Mouse (Mus musculus) right cerebral cortex, postnatal 10 days (tissue): ENCODE measurements around the gene Olfr1359.

Experiments
- DNase-seq, 2 experiments: peaks; one replicate each; pipeline ENCODE4 v3.0.0; 2021; ENCODE audit warnings: low spot score in 2 of 2

The Olfr1359 gene

DNA sequence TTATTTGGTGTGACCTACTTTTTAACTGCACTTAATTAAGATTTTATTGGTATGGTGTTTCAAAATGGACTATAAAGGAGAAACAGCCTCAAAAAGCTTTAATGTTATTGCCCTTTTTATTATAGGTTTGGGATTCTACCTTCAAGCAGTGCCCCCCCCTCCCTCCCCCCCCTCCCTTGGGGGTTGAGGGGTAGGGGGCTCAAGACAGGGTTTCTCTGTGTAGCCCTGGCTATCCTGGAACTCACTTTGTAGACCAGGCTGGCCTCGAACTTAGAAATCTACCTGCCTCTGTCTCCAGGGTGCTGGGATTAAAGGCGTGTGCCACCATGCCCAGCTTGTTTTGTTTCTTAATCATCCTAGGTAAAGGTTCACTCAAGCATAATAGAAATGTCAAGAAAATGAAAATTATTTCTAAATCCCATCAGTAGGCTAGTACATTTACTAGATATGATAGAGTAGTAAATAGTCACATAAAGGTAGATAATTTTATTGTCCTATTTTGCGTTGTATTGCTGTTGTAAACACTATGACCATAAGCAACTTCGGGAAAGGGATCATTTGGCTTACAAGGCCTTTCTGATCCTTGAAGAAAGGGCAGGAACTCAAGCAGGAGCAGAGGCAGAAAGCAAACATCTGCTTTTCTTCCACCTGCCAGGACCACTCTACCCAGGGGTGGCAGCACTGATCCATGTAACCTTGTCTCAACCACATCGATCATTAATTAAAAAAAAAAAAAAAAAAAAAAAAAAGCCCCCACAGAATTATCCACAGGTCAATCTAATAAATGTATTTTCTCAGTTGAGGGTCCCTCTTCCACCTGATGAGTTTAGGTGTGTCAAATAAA is 25.3 kb downstream of the Olfr1359 start:
- no peak for DNase-seq

DNA sequence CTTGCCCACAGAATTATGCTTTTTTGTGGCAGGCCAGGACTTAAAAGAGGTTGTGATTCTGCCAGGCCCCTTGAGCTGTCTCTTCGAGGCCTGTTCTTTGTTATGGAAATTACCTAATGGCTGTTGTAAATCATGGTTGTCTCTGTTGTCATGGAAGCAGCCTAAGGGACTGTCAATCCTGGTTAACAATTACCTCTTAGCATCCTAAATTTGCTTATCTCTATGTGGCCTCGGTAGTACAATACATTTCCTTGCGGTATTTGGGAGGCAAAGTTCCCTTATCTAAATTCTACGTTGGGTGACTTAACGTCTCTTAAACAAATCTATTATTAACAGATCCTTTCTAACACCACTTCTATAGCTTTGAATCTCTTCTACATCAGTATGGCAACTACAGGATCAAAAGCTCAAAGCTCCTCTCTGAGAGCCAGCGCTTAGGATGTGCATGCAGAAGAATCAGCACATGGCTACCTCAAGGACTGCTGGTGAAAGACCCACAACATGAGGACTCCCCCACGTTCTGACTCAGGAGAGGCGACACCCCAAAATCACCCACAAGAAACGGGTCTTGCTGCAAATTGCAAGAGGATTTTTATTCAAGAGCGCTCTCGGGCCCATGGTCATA is 30.1 kb downstream of the Olfr1359 start:
- DNase-seq = no peak

DNA sequence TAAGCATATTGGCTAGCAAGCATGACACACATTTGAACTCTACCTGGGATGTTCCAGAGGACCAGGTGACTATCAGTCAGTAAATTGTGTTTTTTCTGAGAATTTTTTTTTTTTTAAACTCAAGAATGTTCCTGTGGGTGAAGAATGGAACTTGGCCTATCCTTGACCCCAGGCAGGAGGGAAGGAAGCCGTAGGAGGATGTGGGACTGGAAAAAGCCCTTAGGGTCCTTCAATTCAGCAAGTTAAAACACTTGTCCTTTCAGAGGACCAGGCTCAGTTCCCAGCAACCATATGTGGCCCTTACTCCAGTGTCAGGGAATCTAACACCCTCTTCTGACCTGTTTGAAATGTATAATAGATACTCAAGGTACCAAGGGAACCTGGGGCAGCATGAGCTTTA is 31.6 kb downstream of the Olfr1359 start:
- no peak for DNase-seq

DNA sequence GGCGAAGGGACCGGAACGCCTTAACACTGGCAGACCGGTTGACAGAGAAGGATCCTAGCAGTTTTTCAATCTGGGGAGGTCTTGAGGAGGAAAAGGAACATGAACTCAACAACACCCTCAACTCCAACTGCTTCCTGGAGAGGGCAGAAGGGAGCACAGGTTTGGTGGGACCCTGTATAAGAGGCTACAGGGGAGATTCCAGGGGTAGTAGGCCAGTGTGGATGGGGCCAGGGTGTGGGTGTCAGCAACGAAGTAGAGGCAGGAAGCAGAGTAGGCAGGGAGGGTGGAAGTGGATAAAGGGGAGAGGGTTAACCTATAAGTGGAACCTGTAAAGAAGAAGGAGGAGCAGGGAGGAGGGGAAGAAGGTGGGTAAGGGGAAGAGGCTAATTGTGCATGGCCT is 35.6 kb downstream of the Olfr1359 start:
- no peak for DNase-seq

DNA sequence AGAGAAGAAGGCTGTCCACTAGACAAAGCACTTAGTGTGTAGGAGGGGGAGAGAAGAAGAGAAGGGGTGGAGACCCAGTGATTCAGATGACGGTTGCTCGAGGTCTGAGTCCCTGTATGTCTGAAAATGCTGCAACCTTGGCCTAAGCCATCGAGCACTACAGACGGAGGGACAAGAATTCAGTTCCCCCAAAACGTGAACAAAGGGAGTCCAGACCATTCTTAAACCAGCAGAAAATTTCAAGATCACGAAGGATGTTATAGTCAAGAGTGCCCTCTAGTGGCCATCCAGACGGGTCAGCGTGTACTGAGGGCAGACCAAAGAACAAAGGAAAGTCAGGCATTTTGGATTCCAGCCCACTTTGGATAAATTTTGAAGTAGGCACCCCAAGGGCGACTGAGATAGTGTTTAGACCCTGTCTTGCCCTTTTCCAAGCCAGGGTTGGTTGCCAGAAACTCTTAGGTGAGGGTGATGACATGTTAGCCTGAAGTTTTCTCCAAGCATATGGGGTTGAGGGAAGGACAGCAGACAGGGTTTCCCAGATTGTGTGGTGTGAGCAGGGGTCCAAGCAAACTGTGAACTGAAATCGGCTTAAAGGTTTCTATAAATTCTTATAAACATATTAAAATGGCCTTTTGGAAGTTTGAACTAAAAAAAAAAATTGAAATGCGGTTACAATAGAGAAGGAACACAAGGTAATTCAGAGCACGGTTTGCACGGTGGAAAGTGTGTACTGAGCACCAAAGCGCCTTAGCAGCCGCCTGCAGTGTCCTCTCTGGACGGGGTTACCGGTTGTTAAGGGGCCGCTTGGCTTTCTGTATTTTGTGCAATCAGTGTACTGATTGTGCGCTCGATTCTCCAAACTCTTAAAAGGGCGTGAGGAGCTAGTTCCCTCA is 36.3 kb downstream of the Olfr1359 start:
- peak; percentile 78 to 79 for DNase-seq

DNA sequence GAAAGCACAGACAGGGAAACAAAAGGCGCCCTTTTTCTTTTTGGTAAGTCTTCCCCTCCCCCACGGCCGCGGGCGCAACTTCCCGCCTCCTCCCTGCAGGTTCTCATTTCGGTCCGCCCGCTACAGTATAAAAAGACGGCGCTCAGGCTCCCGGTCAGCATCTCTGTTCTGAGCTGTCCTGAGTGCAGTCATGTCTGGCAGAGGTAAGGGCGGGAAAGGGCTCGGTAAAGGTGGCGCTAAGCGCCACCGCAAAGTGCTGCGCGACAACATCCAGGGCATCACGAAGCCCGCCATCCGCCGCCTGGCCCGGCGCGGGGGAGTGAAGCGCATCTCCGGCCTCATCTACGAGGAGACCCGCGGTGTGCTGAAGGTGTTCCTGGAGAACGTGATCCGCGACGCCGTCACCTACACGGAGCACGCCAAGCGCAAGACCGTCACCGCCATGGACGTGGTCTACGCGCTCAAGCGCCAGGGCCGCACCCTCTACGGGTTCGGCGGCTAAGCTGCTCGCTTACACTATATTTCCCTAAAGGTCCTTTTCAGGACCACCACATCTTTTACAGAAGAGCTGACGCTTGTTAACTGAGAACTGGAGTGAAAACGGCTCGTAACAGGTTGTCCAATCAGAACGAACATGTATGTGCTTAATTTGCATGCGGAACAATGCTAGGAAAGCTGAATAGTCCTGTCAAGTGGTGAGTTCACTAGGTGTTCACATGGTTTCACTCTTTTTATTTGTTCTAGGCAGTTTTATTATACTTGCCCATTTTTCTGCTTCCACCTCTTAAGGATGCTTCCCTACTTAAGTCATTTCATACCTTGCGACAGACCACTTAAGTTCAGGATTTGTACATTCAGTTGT is 37.2 kb downstream of the Olfr1359 start, which contains the start of gene Hist1h4j:
Hist1h4j (plus strand) TSS at position 159 of the 862 bp plus-strand sequence.
- DNase-seq = peak; percentile 86 to 87

DNA sequence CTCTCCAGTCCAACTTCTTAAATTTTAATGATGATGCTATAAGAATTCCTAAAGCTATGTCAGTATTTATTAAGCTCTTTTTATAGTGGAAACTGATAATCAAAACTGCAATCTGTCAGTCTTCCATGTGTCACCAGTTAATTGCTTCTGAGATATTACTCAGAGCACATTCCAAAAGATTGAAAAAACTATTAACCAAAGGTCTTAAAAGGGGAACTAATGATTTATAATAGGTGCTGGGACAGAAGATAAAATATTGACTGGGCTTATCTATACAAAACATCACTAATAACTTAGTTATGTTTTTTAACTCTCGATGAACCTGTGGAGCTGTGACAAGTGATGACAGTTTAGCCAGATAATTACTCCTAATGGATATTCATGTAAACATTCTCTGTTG is 47.1 kb downstream of the Olfr1359 start:
- no peak for DNase-seq

DNA sequence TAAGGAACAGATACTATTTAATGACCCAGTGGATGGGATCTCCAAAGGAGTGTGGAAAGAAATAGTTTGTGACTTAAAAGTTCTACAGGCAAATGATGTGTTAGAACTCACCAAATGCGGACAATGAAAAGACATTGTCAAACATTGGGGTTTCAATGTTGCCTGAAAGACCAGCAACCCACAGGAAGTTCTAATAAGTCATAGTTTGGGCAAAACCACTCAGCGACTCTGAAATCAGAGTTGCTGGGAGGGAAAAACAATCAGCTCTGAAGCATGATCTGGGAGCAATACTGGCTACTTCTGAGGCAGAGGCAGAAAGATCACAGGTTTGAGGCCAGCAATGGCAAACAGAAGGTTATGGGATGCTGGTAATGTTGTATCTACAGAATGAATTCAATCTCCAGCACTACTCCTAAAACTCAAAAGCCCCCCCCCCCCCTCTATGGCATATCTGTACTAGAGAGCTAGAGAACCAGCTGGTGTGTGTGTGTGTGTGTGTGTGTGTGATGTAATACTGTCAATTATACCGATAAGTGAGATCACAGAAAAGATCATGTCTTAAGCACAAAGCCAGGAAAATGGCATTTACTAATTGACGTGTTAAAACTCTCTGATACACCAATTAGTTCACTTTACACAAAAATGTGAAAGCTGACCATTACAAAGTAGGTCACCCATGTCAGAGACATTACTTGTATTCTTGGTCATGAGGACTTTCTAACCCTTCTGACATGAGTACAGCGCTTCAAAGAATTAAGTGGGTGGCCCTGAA is 51.7 kb downstream of the Olfr1359 start:
- no peak for DNase-seq

DNA sequence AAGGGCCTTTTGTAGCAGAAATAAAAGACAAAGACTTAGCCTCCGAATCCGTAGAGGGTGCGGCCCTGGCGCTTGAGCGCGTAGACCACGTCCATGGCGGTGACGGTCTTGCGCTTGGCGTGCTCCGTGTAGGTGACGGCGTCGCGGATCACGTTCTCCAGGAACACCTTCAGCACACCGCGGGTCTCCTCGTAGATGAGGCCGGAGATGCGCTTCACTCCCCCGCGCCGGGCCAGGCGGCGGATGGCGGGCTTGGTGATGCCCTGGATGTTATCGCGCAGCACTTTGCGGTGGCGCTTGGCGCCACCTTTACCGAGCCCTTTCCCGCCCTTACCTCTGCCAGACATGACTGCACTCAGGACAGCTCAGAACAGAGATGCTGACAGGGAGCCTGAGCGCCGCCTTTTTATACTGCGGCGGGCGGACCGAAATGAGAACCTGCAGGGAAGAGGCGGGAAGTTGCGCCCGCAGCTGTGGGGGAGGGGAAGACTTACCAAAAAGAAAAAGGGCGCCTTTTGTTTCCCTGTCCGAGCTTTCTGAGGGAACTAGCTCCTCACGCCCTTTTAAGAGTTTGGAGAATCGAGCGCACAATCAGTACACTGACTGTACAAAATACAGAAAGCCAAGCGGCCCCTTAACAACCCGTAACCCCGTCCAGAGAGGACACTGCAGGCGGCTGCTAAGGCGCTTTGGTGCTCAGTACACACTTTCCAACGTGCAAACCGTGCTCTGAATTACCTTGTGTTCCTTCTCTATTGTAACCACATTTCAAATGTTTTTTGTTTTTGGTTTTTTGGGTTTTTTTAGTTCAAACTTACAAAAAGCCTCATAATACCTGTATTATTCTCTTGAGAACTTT is 52.5 kb downstream of the Olfr1359 start, which contains the start of gene Hist1h4k:
Hist1h4k (minus strand) TSS at position 347 of the 859 bp plus-strand sequence.
- peak; percentile 96 for DNase-seq

DNA sequence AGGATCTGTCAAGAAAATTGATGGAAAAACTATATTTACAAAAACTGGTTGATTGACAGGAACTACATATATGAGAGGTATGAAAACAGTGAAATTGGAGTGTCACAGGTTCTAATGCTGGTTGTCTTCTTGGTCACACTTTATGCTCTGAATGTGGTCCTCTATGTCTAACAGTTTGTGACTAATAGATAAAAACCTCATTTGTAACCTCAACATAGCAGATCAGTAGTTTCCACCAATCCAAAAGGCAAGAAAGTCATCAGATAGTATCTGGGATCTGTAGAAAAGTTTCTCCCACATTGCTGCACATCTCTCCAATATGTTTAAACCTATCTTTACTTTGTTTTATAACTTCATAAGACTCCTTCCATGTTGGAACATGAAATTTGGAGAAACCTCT is 53.5 kb downstream of the Olfr1359 start:
- DNase-seq = no peak

DNA sequence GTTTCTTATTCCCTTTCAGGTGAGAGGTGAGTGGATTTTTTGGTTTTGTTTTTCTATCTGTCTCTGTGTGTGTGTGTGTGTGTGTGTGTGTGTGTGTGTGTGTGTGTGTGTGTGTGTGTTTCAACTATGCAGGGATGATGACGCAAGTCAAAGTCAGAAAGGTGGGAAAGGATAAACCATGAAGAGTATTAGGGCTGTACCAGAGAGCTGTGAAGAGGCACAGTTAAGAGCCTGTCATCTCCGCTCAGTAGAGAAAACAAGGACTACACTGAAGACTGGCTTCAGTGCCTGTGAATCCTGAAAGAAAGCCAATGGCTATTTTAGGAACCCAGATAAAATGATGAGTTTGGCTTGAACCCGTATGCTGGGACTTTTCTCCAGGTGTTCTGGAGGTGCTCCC is 53.9 kb downstream of the Olfr1359 start:
- DNase-seq = no peak

DNA sequence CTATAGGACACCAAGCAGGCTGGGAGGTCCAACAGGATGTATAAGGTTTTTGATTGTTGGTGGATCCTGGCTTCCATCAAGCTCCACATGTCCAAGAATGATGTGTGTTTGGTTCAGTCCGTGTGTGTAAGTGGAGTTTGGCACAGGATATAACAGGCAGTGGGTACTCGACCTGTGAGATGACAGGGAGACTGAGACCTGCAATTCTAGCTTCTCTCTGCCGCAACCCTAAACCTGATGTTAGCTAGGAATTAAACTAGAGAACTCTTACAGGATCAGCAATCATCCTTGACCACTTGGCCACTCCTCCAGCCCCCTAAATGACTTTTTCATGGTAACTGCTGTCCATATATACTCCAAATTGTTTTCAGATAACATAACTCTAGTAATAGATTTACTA is 54.4 kb downstream of the Olfr1359 start:
- DNase-seq = no peak

DNA sequence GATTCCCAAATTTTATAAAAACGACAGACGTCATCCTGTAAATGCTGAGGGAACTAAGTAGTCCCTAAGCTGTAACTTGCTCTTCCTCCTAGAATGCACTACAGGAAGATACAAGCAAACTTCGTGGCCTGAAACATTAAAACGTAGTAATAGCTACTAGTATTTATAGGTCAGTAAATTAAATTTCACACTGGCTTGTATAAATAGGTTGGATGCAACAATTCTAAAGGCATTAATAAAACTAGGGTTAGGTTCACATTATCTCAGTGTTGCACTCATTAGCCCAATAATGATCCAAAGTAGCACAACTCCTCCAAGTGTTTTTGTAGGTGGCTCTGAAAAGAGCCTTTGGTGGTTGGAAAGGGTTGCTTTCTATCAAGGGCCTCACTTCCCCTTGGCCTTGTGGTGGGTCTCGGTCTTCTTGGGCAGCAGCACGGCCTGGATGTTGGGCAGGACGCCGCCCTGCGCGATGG is 55.2 kb downstream of the Olfr1359 start:
- DNase-seq = no peak

DNA sequence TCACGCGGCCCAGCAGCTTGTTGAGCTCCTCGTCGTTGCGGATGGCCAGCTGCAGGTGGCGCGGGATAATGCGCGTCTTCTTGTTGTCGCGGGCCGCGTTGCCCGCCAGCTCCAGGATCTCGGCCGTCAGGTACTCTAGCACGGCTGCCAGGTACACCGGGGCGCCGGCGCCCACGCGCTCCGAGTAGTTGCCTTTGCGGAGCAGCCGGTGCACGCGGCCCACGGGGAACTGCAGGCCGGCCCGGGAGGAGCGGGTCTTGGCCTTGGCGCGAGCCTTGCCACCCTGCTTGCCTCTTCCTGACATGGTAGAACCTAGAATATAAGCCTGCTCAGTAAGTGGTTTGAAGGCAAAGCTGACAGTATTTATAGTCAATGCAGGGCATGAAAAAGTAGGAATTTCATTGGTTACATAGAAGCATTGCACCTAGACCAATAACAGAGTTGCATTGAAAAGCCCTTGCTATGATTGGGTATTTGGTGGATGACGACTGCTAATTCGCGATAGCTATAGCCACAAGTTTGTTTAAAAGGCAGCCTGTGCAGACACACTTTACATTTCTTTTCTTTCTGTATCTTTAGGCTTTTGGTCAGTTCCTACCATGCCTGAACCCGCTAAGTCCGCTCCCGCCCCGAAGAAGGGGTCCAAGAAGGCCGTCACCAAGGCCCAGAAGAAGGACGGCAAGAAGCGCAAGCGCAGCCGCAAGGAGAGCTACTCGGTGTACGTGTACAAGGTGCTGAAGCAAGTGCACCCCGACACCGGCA is 55.8 kb downstream of the Olfr1359 start, which contains the start of the genes Hist1h2ak and Hist1h2bn:
Hist1h2ak (minus strand) TSS at position 304 of the 762 bp plus-strand sequence.
Hist1h2bn (plus strand) TSS at position 600 of the 762 bp plus-strand sequence.
- DNase-seq = peak; percentile 70 to 92

DNA sequence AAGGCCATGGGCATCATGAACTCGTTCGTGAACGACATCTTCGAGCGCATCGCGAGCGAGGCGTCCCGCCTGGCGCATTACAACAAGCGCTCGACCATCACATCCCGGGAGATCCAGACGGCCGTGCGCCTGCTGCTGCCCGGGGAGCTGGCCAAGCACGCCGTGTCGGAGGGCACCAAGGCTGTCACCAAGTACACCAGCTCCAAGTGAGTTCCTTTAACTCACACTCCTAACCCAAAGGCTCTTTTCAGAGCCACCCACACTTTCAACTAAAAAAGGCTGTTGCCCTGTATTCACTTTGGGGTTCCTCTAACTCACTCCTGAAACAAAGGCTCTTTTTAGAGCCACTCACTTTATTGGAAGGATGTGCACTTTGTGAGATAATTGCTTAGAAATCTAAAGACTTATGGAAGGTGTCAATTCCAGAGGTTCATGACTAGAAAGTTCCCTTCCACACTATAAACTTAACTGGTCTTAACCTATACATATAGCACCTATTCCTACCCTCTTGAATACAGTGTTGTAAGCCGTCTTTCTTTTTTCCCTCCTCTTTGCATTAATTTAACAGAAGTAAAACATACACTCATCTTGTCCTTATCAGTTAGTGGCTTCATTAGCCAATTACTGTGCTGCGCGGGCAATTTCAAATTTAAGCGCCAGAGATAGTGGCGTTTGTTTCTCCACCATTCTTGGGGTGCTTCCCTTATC is 56.5 kb downstream of the Olfr1359 start:
- DNase-seq = peak; percentile 51 to 65

DNA sequence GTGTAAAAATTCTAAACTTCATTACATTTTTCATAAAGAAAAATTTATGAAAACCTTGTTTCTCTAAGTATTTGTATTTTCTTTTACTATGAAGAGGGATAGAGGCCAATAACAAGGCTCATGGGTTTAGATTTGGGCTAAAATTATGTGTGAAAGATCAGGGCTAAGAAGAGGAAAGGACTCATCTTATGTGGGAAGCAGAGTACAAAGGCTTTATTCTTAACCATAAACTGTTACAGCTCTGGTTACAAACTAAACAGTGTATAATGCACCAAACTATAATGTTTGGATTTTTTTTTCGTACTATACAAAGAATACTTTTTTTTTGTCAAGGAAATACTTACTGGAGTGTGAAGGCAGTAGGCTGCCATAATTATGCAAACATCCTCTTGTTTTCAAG is 57.8 kb downstream of the Olfr1359 start:
- no peak for DNase-seq
